Mouse (Mus musculus) layer of hippocampus, postnatal 36 days (tissue): ENCODE data around the gene Otop3. TPM values are rescaled to one million over a fixed set of nuclear protein-coding genes. Genes with fewer than 3 reads are reported as not detected.
A peak's percentile ranks its signal among the peaks of the same experiment; 100 is the strongest.
"Not testable (repeated sequence)": the region's sequence is repeated elsewhere in the genome, so short reads cannot be mapped to it uniquely, and the experiment has no call there.

Source experiments
- DNase-seq, 2 experiments: peaks; one replicate each; pipeline ENCODE4 v3.0.0; 2022
- total RNA-seq, 2 experiments: library from RNA; stranded (reverse); gene quantifications; 2 replicates each; pipeline ENCODE4 v1.2.3; 2021

Gene Otop3
- total RNA-seq, 2 experiments from 2014 or later: 0.22 TPM; not detected in 1

DNA sequence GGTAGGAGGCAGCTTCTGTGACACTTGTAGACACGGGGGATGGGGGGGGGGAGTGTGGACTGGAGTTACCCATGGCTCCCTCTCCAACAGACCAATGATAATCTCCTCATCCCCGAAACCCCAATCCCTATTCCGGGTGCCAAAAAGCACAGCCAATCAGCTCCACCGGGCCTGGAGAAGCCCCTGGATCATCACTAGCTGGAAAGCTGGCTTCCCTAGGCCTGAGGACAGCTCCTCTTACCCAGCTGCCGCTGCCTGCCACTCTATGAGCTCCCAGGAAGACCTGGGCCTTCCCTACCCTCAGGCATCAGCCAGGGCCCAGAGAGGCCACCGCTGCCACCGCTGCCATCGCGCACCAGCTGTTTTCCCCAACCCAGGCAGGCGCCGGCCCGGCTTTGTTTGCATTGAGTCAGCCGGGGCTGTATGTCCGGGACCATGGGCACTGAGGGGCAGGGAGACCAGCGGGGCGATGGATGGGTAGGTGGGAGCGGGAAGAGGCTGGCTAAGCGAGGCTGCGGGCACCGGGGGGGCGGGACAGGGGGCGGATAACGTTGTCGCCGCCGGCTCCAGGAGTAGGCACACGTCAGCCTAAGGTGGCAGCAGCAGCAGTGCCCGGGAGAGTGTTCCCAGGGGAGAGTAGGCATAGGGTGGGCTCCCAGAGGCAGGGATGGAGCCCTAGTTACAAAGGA is 32.3 kb downstream of the Otop3 start:
- DNase-seq: peak; percentile 59 to 64

DNA sequence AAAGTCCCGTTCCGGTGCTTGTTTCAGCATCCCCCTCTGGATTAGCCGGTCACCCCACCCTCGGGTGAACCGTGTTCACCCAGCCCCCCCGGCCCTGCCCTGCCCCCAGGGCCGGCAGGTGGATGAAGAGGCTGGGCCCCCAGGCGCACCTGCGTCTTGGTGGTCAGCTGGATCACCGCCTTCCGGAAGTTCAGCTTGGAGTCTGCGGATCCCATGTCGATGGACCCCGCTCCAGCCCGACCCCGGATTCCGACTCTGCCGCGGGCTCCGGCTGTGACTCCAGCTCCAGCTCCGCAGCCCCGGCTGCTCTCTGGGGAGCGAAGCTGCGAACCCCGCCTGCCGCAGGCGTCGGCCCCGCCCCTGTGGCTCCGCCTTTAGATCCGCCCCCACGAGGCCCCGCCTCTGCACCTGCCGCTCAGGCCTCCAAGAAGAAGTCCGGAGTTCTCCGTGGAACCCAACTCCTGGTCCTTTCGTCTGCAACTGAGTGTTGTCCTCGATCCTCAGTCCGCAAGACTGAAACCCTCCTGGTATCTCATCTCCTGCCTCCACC is 32.9 kb downstream of the Otop3 start, which contains the start of gene Hid1:
TSS of gene Hid1 (minus strand) at position 362 of the 550 bp plus-strand sequence.
- DNase-seq: peak; percentile 90 to 91

DNA sequence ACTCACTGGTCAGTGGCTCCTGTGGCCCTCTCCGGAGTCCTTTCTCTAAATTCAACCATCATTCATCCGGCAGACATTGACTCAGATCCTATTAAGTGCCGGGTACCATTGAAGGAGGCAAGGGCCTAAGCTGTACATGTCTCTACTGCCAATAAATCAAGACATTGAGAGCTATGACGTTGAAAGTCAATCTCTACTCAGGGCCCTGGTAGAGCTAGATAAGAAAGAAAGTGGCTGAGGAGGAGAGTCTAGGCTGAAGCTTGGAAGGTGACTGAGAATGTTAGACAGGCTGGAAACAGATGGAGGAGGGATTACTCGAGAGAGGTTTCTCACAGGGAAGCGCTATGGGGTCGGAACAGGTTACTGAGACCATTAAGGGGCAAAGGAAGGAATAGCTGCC is 35.8 kb downstream of the Otop3 start:
- DNase-seq: no peak

DNA sequence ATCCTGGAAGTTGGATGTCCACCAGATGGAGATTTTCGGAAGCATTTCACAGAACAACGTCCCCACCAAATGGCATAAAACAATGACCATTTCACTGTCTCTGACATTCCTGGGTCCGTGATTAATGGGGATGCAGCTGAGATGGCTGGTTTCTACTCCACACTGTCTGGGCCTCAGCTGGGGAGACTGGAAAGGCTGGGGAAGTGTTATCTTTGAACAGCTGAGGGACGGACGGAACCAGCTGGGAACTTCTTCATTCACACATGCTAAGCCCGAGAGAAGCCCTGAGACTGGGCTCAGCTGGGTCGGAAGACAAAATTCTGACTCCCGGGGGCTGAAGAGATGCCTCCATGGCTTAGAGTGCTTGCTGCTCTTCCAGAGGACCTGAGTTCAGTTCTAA is 36.8 kb downstream of the Otop3 start:
- no peak for DNase-seq

DNA sequence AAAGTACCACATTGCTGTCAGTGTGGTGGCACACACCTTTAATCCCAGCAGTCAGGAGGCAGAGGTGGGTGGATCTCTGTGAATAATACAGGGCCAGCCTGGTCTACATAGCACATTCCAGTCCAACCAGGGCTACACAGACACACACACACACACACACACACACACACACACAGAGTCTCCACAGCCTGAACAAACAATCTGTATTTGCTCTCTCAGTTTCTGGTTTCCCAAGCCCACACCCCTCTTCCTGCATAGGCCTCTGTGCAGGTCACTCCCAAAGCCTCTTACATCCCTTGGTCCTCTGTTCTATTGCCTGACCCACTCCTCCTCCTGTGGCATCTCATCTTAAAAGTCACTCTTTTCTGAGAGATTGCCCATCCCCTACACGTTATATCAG is 37.5 kb downstream of the Otop3 start:
- no peak for DNase-seq

DNA sequence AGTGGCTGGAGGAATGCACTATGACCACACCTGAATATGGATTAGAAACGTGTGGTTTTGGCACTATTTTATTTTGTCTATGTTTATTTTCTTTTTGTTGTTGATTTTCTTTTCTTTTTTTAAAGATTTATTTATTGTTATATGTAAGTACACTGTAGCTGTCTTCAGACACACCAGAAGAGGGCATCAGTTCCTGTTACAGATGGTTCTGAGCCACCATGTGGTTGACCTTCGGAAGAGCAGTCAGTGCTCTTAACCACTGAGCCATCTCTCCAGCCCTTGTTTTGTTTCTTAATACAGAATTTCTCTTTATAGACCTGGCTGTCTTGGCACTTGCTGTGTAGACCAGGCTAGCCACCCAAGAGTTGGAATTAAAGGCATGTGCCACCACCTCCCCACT is 38.2 kb downstream of the Otop3 start:
- DNase-seq: no peak

DNA sequence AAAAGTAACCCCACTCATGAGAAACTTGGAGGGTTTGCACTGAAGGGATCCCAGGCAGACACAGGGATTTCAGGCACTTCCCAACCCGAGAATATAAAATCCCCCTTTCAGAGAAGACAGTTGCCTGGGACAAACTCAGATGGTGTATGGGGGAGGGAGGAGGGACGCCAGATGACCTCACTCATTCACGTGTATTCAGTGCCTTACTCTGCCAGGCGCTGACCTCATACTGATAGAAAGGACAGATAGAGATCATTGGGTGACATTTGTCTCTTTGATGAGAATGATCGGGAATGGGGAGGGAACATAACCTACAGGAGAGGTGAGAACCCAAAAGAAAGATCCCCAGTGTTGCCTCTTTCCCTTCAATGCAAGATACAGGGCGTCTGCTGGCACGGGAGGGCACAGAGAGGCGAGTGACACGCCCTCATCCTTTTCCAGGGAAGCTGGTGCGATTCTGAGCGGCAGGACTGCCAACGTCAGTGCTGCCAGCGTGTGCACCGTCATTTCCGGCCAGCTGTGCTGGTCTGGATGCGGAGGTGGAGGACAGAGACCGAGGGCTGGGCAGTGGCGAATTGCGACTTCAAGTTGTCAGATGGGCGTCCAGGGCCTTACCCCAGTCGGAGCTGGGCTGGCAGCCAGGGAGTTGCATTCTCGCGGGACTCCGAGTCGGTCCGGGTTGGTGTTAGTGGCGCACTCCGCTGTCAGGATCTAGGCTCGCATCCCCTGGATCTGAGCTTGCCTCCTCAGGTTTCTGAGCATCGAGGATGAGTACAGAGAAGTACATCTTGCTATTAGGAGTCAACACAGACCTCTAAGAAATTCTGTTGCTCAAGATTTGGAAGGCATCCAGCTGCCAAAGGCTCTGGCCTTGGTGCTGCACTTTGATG is 39.5 kb downstream of the Otop3 start:
- DNase-seq: peak; percentile 69 to 75

DNA sequence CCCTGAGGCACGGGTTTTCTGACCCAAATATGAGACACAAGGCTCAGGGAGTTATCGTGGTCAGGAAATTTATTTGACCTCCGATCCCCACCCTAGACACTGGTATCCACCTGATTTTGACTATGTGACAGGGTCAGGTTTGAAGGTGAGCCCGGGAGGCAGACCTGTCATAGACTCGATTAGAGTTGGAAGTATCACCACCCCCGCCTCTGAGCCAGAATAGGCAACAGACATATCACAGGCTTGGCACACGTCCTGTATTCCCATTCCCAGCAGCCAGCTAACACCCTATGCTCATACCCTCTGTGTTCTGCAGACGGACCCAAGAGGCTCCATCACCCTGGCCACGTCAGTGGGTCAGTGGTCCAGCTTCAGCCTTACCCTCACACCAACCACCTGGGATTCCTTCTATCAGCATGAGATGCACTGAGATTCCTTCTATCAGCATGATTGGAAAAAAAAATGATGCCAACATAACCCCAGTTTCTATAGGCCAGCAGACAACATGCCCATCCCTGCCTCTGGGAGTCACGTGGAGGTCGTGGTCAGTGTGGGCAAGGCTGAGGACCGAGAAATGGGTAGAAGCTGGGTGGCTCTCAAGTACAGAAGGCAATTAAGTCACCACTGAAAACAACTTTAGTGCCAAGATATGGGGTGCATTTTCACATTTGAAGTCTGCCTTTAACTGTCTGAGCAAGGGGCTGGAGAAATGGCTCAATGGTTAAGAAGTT is 40.3 kb downstream of the Otop3 start:
- peak; percentile 52 to 63 for DNase-seq

DNA sequence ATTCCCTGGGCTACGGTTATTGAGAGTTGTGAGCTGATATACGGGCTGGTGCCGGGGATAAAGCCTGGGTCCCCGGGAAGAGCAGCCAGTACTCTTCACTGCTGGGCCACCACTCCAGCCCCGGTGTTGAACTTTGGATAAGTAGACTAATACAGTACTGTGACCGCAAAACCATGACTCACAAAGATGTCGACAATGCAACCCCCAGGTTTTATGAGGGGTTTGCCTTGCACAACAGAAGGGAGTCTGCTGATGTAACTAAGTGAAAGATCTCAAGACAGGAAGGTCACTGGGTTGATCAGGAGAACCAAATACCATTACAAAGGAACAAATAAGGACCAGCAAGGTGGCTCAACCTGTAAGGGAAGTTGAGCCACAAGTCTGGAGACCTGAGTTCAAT is 42.2 kb downstream of the Otop3 start:
- DNase-seq: no peak

DNA sequence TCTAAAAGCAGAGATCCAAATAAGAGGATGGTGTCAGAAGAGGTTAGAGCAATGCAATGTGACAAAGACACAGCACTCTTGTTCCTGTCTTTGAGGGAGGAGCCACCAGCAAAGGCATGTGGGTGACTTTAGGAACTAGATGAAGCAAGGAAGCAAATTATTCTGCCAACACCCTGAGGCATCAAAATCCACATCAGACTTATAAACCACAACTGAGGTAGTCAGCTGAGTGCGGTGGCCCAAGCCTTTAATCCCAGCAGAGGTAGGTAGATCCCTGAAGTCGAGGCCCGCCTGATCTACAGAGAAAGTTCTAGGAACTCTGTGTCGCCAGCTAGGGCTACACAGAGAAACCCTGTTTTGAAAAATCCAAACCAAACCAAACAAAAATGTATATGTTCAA is 42.7 kb downstream of the Otop3 start:
- no peak for DNase-seq

DNA sequence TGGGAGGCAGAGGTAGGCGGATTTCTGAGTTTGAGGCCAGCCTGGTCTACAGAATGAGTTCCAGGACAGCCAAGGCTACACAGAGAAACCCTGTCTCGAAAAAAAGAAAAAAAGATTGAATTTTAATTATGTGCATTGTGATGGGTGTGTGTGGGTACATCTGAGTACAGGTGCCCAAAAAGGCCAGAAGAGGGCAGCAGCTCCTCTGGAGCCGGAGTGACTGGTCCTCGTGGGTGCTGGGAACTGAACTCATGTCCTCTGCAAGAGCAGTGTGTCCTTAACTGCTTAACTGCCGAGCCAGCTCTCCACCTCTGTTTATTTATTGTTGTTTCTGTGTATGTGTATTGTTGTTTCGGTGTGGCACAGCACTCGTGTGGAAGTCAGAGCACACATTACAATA is 43.3 kb downstream of the Otop3 start:
- no peak for DNase-seq

DNA sequence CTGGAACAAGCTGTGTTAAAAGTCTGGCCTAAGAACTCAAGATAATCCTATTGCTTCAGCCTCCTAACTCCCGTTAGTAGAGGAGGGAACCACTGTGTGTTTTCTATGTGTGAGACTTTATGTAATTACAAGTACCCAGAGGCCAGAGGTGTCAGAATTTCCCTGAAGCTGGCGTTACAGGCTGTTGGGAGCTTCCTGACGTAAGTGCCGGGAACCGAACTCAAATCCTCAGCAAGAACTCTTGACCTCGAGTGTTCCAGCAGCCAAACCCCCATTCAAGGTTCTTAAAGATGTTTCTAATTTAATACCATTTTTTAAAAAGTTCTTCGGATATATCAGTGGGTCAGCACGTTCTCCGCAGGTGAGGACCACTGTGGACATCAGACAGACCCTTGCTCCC is 46.7 kb downstream of the Otop3 start:
- DNase-seq: no peak

DNA sequence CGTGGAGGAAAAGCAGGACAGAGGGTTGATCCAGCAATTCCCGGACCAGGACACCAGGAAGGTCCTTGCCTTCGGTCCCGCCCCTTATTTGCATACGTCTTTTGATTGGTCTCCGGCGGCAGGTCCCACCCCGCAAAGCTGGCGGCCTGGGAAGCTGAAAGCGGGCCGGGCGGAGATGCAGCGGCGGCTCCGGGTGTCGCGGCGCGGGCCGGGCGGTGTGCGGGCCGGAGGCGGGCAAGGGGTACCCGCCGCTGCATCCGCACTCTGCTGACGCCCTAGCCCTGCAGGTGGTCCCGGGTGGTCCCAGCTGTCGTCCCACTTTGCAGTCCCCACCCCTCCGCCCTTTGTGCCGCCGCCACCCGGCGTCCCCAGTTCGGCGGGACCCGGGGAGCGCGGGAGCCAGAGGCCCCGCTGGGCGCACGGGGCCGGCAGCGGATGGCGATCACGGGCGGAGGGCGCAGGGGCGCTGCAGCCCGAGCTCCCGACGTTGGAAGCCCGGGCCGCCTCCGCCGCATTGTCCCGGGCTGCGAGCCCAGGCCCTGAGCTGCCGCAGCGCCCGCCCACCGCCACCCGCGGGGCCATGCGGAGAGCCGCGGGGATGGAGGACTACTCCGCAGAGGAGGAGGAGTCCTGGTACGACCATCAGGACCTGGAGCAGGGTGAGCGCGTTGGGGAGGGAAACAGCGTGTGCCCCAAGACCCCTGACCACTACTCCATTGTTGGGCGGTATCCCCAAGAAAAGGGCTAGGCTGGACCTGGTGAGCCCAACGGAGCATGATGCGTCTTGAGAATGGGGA is 47.4 kb downstream of the Otop3 start, which contains the start of gene Cdr2l:
TSS of gene Cdr2l (plus strand) at position 174 of the 797 bp plus-strand sequence.
- peak; percentile 86 to 87 for DNase-seq

DNA sequence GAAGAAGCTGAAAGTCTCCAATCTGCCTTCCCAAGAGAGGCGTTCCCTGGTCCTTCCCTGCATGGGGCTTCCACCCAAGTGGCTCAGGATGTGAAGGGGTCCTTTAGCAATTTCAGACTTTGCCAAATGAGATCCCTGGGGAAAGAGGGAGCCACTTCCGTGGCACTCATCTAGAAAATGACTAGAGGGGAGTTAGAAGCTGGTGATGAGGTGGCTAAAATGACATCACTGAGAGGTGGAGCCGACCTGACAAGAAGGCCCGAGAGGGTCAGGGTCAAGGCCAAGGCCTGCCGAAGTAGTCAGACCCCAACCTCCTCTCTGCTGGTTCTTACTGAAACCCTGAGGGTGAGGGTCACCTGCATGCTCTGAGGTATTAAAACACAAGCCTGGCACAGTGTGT is 48.4 kb downstream of the Otop3 start:
- no peak for DNase-seq

DNA sequence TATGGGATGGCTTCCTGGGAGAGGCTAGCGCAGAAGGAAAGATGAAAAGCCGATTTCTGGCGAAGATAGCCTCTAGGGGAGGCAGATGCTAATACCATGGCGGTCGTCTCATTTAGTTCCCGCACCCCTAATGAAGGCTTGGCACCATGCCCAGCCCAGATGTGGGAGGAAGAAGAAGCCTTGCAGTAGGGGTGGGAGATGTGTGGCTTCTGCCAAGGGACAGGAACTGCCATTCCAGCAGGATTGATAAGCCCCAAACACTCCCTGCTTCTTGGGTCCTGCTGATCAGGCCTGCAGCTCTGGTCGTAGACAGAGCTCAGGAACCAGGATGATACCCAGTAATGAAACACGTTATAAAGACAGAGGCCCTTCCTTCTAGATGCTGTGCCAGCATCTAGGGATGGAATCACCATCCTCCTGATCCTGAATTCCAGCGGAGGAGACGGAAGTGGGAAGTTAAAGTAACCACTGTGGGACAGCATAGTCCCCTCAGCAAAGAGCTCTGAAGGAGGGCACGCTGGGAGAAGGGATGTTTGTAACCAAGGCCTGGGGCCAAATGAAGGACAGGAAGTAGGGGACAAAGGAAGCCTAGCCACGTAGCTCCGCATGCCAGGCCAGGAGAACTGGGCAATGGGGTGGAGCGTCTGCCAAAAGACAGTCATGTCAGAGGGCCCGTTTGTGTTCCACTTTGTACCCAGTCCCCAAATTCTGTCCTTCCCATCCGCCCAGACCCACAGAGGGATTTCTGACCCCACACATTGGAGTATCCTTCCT is 49.4 kb downstream of the Otop3 start:
- DNase-seq: peak in 1 of 2 experiments; percentile 56

DNA sequence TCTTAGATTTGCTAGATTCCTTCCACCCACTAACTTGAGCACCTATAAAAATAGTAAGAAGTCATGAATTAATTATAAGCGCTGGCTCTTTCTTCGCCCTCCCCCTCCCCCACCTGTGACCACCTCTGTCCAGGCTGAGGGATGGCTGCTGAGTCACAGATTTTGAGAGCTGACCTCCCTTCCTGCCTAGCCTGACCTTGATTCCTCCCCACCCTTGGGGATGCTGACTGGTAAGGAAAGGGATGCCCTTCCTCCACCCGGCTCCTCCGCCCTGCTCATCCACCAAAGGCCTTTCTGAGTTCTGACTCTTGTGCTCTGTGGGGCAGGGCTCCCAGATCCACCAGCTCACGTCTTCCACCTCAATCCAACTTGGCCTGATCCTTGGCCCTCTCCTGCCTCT is 50.1 kb downstream of the Otop3 start:
- no peak for DNase-seq

DNA sequence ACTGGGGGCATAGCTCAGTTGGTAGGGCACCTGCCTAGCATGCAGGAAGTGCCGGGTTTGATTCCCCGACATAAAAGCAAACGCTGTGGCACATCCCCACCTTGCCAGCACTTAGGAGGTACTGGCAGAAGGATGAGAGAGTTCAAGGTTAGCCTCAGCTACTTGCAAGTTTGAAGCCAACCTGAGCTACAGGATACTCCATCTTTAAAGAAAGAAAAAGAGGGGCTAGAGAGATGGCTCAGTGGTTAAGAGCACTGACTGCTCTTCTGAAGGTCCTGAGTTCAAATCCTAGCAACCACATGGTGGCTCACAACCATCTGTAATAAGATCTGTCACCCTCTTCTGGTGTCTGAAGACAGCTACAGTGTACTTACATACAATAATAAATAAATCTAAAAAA is 52.3 kb downstream of the Otop3 start:
- not testable (repeated sequence) for DNase-seq

DNA sequence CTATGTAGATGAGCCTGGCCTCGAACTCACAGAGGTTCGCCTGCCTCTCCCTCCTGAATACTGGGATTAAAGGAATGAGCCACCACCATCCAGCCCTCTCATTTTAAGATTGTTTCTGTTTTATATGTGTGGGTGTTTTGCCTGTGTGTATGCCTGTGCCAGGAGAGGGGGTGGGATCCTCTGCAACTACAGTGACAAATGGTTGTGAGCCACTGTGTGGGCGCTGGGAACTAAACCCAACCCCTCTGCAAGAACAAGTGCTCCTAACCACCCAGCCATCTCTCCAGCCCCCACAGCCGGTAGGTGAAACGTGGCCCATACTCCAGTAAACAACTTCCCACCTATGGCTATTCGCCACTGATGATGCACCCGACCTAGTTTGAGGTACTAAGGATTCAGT is 56.8 kb downstream of the Otop3 start:
- no peak for DNase-seq

DNA sequence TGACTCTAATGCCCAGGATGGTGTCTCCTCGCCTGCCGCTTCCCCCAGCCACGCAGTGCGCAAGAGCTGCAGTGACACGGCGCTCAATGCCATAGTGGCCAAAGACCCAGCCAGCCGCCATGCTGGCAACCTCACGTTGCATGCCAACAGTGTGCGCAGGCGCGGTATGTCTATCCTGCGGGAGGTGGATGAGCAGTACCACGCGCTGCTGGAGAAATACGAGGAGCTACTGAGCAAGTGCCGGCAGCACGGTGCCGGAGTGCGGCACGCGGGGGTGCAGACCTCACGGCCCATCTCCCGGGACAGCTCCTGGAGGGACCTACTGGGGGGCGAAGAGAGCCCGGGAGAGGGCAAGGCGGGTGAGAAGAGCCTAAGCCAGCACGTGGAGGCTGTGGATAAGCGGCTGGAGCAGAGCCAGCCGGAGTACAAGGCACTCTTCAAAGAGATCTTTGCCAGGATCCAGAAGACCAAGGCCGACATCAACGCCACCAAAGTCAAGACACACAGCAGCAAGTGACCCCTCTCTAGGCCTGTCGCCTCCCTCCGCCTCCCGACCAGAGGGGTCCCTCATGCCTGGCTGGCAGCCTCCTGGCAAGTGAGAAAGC is 59.3 kb downstream of the Otop3 start:
- no peak for DNase-seq
